Mouse (Mus musculus) granulocyte monocyte progenitor cell, adult 5-6 weeks (primary cell): ENCODE data around the gene Slc24a2. TPM values are rescaled to one million over a fixed set of nuclear protein-coding genes. Genes with fewer than 3 reads are reported as not detected.

ENCODE experiments used
- ATAC-seq: replicated peaks from 2 replicates; pipeline ENCODE4 v1.8.0; 2016; ENCODE audit warnings: mild to moderate bottlenecking, moderate TSS enrichment, inconsistent platforms; ENCODE audit not compliant: poor library complexity, severe bottlenecking
- total RNA-seq, 2 experiments: library from RNA; stranded (forward) in 1 of 2; stranded (reverse) in 1 of 2; fragments of 200-712, 200-1000 nt in 1 of 2; fragments of >200 nt in 1 of 2; fragmentation: Nextera tagmentation in 1 of 2; gene quantifications; 2 replicates each; pipeline ENCODE4 v1.2.3; 2014 to 2017

The Slc24a2 gene
- total RNA-seq, 2 experiments from 2014 or later, result not detected

GRCm38 (mm10) chr4:86989301-86989700, 241.0 kb downstream of the Slc24a2 start:
- no peak for ATAC-seq

- ATAC-seq, result no peak
Observed at GRCm38 (mm10) chr4:86987846-86988245, 242.4 kb downstream of the Slc24a2 start.

- ATAC-seq, result no peak
Observed at GRCm38 (mm10) chr4:86977272-86977671, 253.0 kb downstream of the Slc24a2 start.

GRCm38 (mm10) chr4:86957576-86958411, 272.5 kb downstream of the Slc24a2 start:
- peak; percentile 56 for ATAC-seq

- no peak for ATAC-seq
Observed at GRCm38 (mm10) chr4:86955448-86955847, 274.8 kb downstream of the Slc24a2 start.

GRCm38 (mm10) chr4:86953519-86953918, 276.8 kb downstream of the Slc24a2 start:
- no peak for ATAC-seq

GRCm38 (mm10) chr4:86948794-86949193, 281.5 kb downstream of the Slc24a2 start:
- ATAC-seq, result peak; percentile 62

GRCm38 (mm10) chr4:86943296-86943695, 287.0 kb downstream of the Slc24a2 start:
- ATAC-seq, result no peak

GRCm38 (mm10) chr4:86942656-86943055, 287.6 kb downstream of the Slc24a2 start:
- ATAC-seq, result no peak

GRCm38 (mm10) chr4:86936706-86937105, 293.6 kb downstream of the Slc24a2 start:
- no peak for ATAC-seq

GRCm38 (mm10) chr4:86936217-86936616, 294.1 kb downstream of the Slc24a2 start:
- ATAC-seq, result no peak
